Mouse (Mus musculus) MEL (cell line): ENCODE measurements around the gene Ostm1.

ENCODE experiments used
- CTCF ChIP-seq, 3 experiments: IDR thresholded peaks in 2 of 3; conservative IDR thresholded peaks in 1 of 3; 2 replicates each; pipeline ENCODE4 v1.5.1; 2011 to 2012; ENCODE audit warnings: low read length in 3 of 3, low read depth in 2 of 3, mild to moderate bottlenecking in 2 of 3, improper control_type of control experiment in 1 of 3, inconsistent platforms in 1 of 3, mixed read lengths in 1 of 3, moderate library complexity in 1 of 3; ENCODE audit not compliant: control insufficient read depth in 1 of 3, insufficient read depth in 1 of 3, poor library complexity in 1 of 3, severe bottlenecking in 1 of 3
- E2F4 ChIP-seq: IDR thresholded peaks from 2 replicates; pipeline ENCODE4 v1.6.1; 2011; ENCODE audit warnings: low read depth, low read length, improper control_type of control experiment, borderline replicate concordance
- ELF1 ChIP-seq: IDR thresholded peaks from 2 replicates; pipeline ENCODE4 v1.6.1; 2014; ENCODE audit warnings: low read depth, mild to moderate bottlenecking, inconsistent platforms, low read length, improper control_type of control experiment, moderate library complexity
- EP300 ChIP-seq, 2 experiments: IDR thresholded peaks; 2 replicates each; pipeline ENCODE4 v1.6.1; 2011; ENCODE audit warnings: improper control_type of control experiment in 2 of 2, low read length in 2 of 2, low read depth in 1 of 2, mild to moderate bottlenecking in 1 of 2
- GATA1 ChIP-seq: IDR thresholded peaks from 2 replicates; pipeline ENCODE4 v1.6.1; 2011; ENCODE audit warnings: low read depth, low read length, improper control_type of control experiment
- HCFC1 ChIP-seq: IDR thresholded peaks from 2 replicates; pipeline ENCODE4 v1.6.1; 2012; ENCODE audit warnings: low read depth, mild to moderate bottlenecking, inconsistent platforms, low read length, improper control_type of control experiment, moderate library complexity
- MXI1 ChIP-seq: IDR thresholded peaks from 2 replicates; pipeline ENCODE4 v1.6.1; 2011; ENCODE audit warnings: mild to moderate bottlenecking, low read depth, low read length, improper control_type of control experiment
- POLR2A ChIP-seq, 2 experiments: IDR thresholded peaks; 2 replicates each; pipeline ENCODE4 v1.6.1; 2011 to 2012; ENCODE audit warnings: low read length in 2 of 2, mild to moderate bottlenecking in 2 of 2, control low read depth in 1 of 2, improper control_type of control experiment in 1 of 2, low read depth in 1 of 2, moderate library complexity in 1 of 2; ENCODE audit not compliant: control insufficient read depth in 1 of 2, insufficient read depth in 1 of 2, poor library complexity in 1 of 2
- SMC3 ChIP-seq: IDR thresholded peaks from 2 replicates; pipeline ENCODE4 v1.6.1; 2011; ENCODE audit warnings: low read depth, low read length, improper control_type of control experiment
- USF1 ChIP-seq: IDR thresholded peaks from 2 replicates; pipeline ENCODE4 v1.6.1; 2014; ENCODE audit warnings: low read depth, mild to moderate bottlenecking, inconsistent platforms, low read length, improper control_type of control experiment, moderate library complexity
- ZKSCAN1 ChIP-seq: IDR thresholded peaks from 2 replicates; pipeline ENCODE4 v1.6.1; 2012; ENCODE audit warnings: low read depth, mild to moderate bottlenecking, inconsistent platforms, low read length, improper control_type of control experiment, moderate library complexity
- ZNF384 ChIP-seq: IDR thresholded peaks from 2 replicates; pipeline ENCODE4 v1.6.1; 2012; ENCODE audit warnings: low read depth, mild to moderate bottlenecking, inconsistent platforms, low read length, improper control_type of control experiment

GRCm38 (mm10) chr10:42672798-42673197, 89.2 kb downstream of the Ostm1 start:
- TF ChIP-seq CTCF (IDR thresholded peaks at IDR 0.05 in 2 of 3, conservative IDR thresholded peaks at IDR 0.05 in 1 of 3; ENCODE audit: control insufficient read depth in 1 of 3, insufficient read depth in 1 of 3, low read depth in 2 of 3, low read length in 3 of 3, poor library complexity in 1 of 3, severe bottlenecking in 1 of 3), result no peak
- no peak for TF ChIP-seq ZKSCAN1
- TF ChIP-seq ELF1, result no peak
- no peak for TF ChIP-seq POLR2A (IDR thresholded peaks at IDR 0.05; ENCODE audit: control insufficient read depth in 1 of 2, insufficient read depth in 1 of 2, low read depth in 1 of 2, low read length in 2 of 2, poor library complexity in 1 of 2)
- TF ChIP-seq MXI1, result no peak
- TF ChIP-seq ZNF384, result no peak
- no peak for TF ChIP-seq EP300 (IDR thresholded peaks at IDR 0.05; ENCODE audit: low read depth in 1 of 2, low read length in 2 of 2)
- TF ChIP-seq SMC3, result no peak
- TF ChIP-seq GATA1, result no peak
- TF ChIP-seq USF1, result no peak
- no peak for TF ChIP-seq HCFC1
- TF ChIP-seq E2F4, result no peak
